Comparison of ENCODE assay signal across 10 mouse cellular contexts in genomic region chr5:81518720-81519496, GRCm38 (mm10).
DNase-seq lines count a peak whose midpoint lies in the region; ATAC-seq lines count a peak whose summit lies in the region.
"Had no signal": no experiment of that assay in that cellular context is flagged by ENCODE, and none has a peak within 500 bp of the region (broad histone marks: within the 10 kb centered on the region; RNA-seq: fewer than 3 reads in every experiment).

No protein-coding gene starts in this region.

- 44% methylated on average over 5 of the region's 5 CpGs for WGBS in lung, embryonic 15.5 days
- WGBS in limb, embryonic 13.5 days = 46% methylated on average over 5 of the region's 5 CpGs
- 47% methylated on average over 5 of the region's 5 CpGs for WGBS in neural tube, embryonic 15.5 days

- H3K36me3 ChIP-seq in lung, embryonic 15.5 days = no peaks in the 10 kb centered on the region
- H3K36me3 ChIP-seq in limb, embryonic 13.5 days = no peaks in the 10 kb centered on the region
- H3K36me3 ChIP-seq in neural tube, embryonic 15.5 days = no peaks in the 10 kb centered on the region

- no peaks in the 10 kb centered on the region for H3K9me3 ChIP-seq in lung, embryonic 15.5 days
- no peaks in the 10 kb centered on the region for H3K9me3 ChIP-seq in limb, embryonic 13.5 days
- no peaks in the 10 kb centered on the region for H3K9me3 ChIP-seq in neural tube, embryonic 15.5 days (replicated peaks)

- no peak overlapping the region for H3K9ac ChIP-seq in lung, embryonic 15.5 days
- no peak overlapping the region for H3K9ac ChIP-seq in limb, embryonic 13.5 days
- no peak overlapping the region for H3K9ac ChIP-seq in neural tube, embryonic 15.5 days (replicated peaks)

- no peaks in the 10 kb centered on the region for H3K27me3 ChIP-seq in lung, embryonic 15.5 days
- H3K27me3 ChIP-seq in limb, embryonic 13.5 days = no peaks in the 10 kb centered on the region
- H3K27me3 ChIP-seq in neural tube, embryonic 15.5 days (replicated peaks) = no peaks in the 10 kb centered on the region

- H3K4me1 ChIP-seq in lung, embryonic 15.5 days = peaks cover 15% of the 10 kb centered on the region
- H3K4me1 ChIP-seq in limb, embryonic 13.5 days = peaks cover 16% of the 10 kb centered on the region
- peaks cover 13% of the 10 kb centered on the region for H3K4me1 ChIP-seq in neural tube, embryonic 15.5 days

- DNase-seq in embryo, embryonic 10.5 days (ENCODE audit: low spot score) = peak; percentile 12
- no peak for DNase-seq in embryo, embryonic 10 days (ENCODE audit: low spot score)
- DNase-seq in lung, postnatal 14 days = no peak
- DNase-seq in urinary bladder, postnatal 14 days (ENCODE audit: low spot score) = no peak
- no peak for DNase-seq in yolk sac, embryonic 10.5 days (ENCODE audit: low spot score)
- DNase-seq: spleen, adult 18-20 months had no signal

- H3K4me3 ChIP-seq in lung, embryonic 15.5 days = no peak overlapping the region
- no peak overlapping the region for H3K4me3 ChIP-seq in limb, embryonic 13.5 days
- H3K4me3 ChIP-seq in neural tube, embryonic 15.5 days (replicated peaks) = no peak overlapping the region

- peak overlapping the region; percentile 20; the same call in 1 of the 2 replicates for H3K4me2 ChIP-seq in lung, embryonic 15.5 days
- 0 out of 2 replicates have a peak overlapping the region, but pooled peaks have one; percentile 7 for H3K4me2 ChIP-seq in limb, embryonic 13.5 days (replicated peaks)
- peak overlapping the region; percentile 20 for H3K4me2 ChIP-seq in neural tube, embryonic 15.5 days

- ATAC-seq in lung, embryonic 15.5 days (ENCODE audit: borderline replicate concordance, extremely low read depth, low FRiP score, low TSS enrichment) = no peak; the same call in 1 of the 2 replicates
- no peak; the same call in 1 of the 2 replicates for ATAC-seq in limb, embryonic 13.5 days (ENCODE audit: low FRiP score, low read depth)
- ATAC-seq in neural tube, embryonic 15.5 days (ENCODE audit: low FRiP score) = no peak
- ATAC-seq: Patski had no signal

- no peak overlapping the region for H3K27ac ChIP-seq in lung, embryonic 15.5 days
- 0 out of 2 replicates have a peak overlapping the region, but pooled peaks have one; percentile 44 for H3K27ac ChIP-seq in limb, embryonic 13.5 days
- H3K27ac ChIP-seq in neural tube, embryonic 15.5 days (replicated peaks) = no peak overlapping the region
